Mouse (Mus musculus) midbrain, embryonic 11.5 days (tissue): ENCODE measurements around the gene Stoml1. TPM values are rescaled to one million over a fixed set of nuclear protein-coding genes. Genes with fewer than 3 reads are reported as not detected.

Source experiments
- ATAC-seq: fragments of 200-750 bp; cut with Nextera tagmentation; 2 replicates; pipeline ENCODE4 v1.8.0; 2017; ENCODE audit warnings: moderate TSS enrichment, moderate library complexity; ENCODE audit not compliant: low FRiP score
- DNase-seq: peaks from one replicate; pipeline ENCODE4 v3.0.0; 2015; ENCODE audit warnings: low spot score; ENCODE audit errors: missing footprints
- H3K27ac ChIP-seq: fragments of 300-500 bp; sonication (generic); 2 replicates; pipeline ENCODE4 v1.5.1; 2014; ENCODE audit warnings: low read depth, low read length
- H3K27me3 ChIP-seq: fragments of 300-500 bp; sonication (generic); 2 replicates; pipeline ENCODE4 v1.6.1; 2014; ENCODE audit warnings: mild to moderate bottlenecking, low read length, moderate library complexity, mixed read lengths; ENCODE audit not compliant: control insufficient read depth, insufficient read depth
- H3K36me3 ChIP-seq: fragments of 300-500 bp; sonication (generic); 2 replicates; pipeline ENCODE4 v1.6.1; 2014; ENCODE audit warnings: mild to moderate bottlenecking, low read length, moderate library complexity, mixed read lengths; ENCODE audit not compliant: control insufficient read depth, insufficient read depth
- H3K4me1 ChIP-seq: fragments of 300-500 bp; sonication (generic); 2 replicates; pipeline ENCODE4 v1.6.1; 2014; ENCODE audit warnings: low read length; ENCODE audit not compliant: control insufficient read depth, insufficient read depth
- H3K4me2 ChIP-seq: fragments of 300-500 bp; sonication (generic); 2 replicates; pipeline ENCODE4 v1.6.1; 2014; ENCODE audit warnings: mild to moderate bottlenecking, moderate library complexity
- H3K4me3 ChIP-seq: fragments of 300-500 bp; sonication (generic); 2 replicates; pipeline ENCODE4 v1.5.1; 2014; ENCODE audit warnings: low read depth, low read length
- H3K9ac ChIP-seq: fragments of 300-500 bp; sonication (generic); 2 replicates; pipeline ENCODE4 v1.6.1; 2014; ENCODE audit warnings: low read length
- H3K9me3 ChIP-seq: fragments of 300-500 bp; sonication (generic); 2 replicates; pipeline ENCODE4 v1.6.1; 2016; ENCODE audit warnings: low read length; ENCODE audit not compliant: control insufficient read depth
- WGBS: fragments of 180-500 bp; shearing (Covaris S2); extraction: QIAGEN DNeasy Blood & Tissue Kit; methylation state at CpG from one replicate; pipeline ENCODE4 v1.1.7; 2014; 5-methylcytosine and 5-hydroxymethylcytosine counted together
- polyA plus RNA-seq: library from polyadenylated mRNA; unstranded; fragments of >200 nt; fragmentation: Nextera tagmentation; extraction: Ambion mirVana; gene quantifications from 2 replicates; pipeline ENCODE4 v1.2.1, GENCODE M21; 2014

The Stoml1 gene
- polyA plus RNA-seq, 1 experiment from 2014 or later, result 29.7 TPM

- Histone ChIP-seq H3K4me3 (no peak overlapping the region), H3K4me1 (no peaks in the 10 kb centered on the region), H3K4me2 (no peak overlapping the region), H3K9me3 (no peaks in the 10 kb centered on the region), H3K27me3 (no peaks in the 10 kb centered on the region), H3K9ac (no peak overlapping the region), H3K36me3 (peaks cover 7% of the 10 kb centered on the region; the same call in 1 of the 2 replicates), H3K27ac (no peak overlapping the region)
- ATAC-seq (no peak), DNase-seq (no peak)
- WGBS, result 85% methylated on average over 5 of the region's 5 CpGs
These were observed 20.6 kb upstream of the Stoml1 start for GRCm38 (mm10) chr9:58232374-58232773.

DNA sequence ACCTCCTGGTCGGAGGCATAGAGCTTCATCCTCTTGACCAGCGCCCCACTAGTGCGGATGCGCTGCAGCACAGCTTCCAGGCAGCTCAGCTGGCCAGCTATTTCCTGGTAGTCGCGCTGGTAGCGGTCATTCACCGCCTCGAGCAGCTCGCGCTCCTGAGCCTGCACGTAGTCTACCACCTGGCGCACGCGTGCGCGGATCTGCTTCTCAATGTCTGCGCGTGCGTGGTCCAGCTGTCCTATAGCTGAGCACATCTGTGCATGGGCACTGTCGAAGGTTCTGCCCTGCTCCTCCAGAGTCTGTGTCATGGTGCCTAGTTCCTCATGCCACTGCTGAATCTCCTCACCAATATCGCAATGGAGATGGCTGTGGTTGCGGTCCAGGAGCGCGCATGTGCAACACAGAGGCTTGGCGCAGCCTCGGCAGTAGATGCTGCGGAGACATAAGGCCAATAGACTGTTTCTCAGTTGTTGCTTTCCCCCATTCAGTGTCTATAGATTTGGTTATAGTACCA lies 18.4 kb upstream of the Stoml1 start:
- 96% methylated on average over 28 of the region's 28 CpGs for WGBS
- Histone ChIP-seq H3K4me2 (no peak overlapping the region), H3K36me3 (peaks cover 3% of the 10 kb centered on the region; the same call in 1 of the 2 replicates), H3K4me1 (no peaks in the 10 kb centered on the region), H3K27ac (no peak overlapping the region), H3K4me3 (no peak overlapping the region), H3K9ac (no peak overlapping the region), H3K27me3 (no peaks in the 10 kb centered on the region), H3K9me3 (no peaks in the 10 kb centered on the region)
- DNase-seq (peak; percentile 44), ATAC-seq (no peak)

DNA sequence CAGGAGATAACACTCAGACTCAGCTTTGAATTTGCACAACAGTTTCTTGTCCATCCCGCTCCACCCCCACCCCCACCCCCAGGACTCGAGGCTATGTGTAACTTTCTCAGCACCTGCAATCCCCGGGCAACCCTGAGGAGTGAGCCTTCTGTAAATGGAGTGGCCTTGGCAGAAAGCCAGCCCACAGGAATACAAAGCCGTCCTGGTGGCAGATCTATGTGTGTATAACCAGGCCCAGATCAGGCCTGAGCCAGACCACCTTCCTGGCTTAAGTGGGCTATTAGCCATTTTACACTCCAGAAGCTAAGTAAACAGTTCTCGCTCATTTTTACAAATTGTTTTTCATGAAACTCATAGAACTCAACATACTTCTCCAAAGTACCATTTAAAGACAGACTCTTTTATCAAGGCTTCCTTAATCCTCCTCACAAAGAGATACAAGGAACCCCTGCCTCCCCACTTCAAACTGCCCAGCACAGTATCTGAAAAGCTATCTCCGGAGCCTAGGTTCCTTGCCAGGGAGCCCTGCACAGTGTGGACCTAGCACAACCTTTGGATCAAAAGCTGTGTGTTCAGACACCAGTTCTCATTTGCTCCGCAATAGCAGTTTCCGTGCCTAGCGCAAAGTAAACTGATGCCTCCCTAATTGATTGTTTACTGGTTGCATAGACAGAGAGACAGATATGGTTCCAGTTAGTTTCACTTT lies 11.0 kb upstream of the Stoml1 start:
- Histone ChIP-seq H3K9me3 (no peaks in the 10 kb centered on the region), H3K4me3 (no peak overlapping the region), H3K4me1 (no peaks in the 10 kb centered on the region), H3K36me3 (no peaks in the 10 kb centered on the region; the same call in 1 of the 2 replicates), H3K27me3 (no peaks in the 10 kb centered on the region), H3K9ac (no peak overlapping the region), H3K4me2 (no peak overlapping the region), H3K27ac (no peak overlapping the region)
- DNase-seq, result peak; percentile 74
- 61% methylated on average over 9 of the region's 9 CpGs for WGBS
- ATAC-seq, result no peak

DNA sequence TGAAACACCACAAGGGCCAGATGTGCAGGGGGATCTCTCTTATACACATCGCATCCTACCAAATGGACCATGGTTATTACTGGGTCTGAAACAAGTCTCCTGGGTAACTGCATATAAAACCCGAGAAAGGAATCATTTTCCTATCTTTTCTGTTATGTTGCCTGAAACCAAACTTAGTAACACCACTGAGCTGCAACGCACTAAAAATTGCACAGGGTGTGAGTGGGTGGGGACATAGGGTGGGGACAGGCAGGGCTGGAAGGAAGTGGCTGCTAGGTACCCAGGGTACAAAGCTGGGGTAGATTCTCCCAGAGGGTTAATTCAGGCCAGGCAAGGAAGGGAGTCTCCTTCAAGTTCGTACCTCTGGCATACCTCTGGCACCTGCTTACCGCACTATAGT lies 10.3 kb upstream of the Stoml1 start:
- no peak overlapping the region for H3K4me2 ChIP-seq
- no peaks in the 10 kb centered on the region; the same call in 1 of the 2 replicates for H3K36me3 ChIP-seq
- WGBS, result 95% methylated on average over 5 of the region's 5 CpGs
- peaks cover under 1% of the 10 kb centered on the region; the same call in 1 of the 2 replicates for H3K4me1 ChIP-seq
- no peaks in the 10 kb centered on the region for H3K27me3 ChIP-seq
- DNase-seq (no peak), ATAC-seq (no peak)
- H3K4me3 ChIP-seq, result no peak overlapping the region
- H3K27ac ChIP-seq, result no peak overlapping the region
- H3K9ac ChIP-seq, result no peak overlapping the region
- no peaks in the 10 kb centered on the region for H3K9me3 ChIP-seq

- Histone ChIP-seq H3K4me1 (peaks cover 6% of the 10 kb centered on the region; the same call in 1 of the 2 replicates), H3K9me3 (no peaks in the 10 kb centered on the region), H3K27ac (no peak overlapping the region), H3K4me3 (no peak overlapping the region), H3K27me3 (no peaks in the 10 kb centered on the region), H3K9ac (no peak overlapping the region), H3K4me2 (no peak overlapping the region), H3K36me3 (no peaks in the 10 kb centered on the region; the same call in 1 of the 2 replicates)
- ATAC-seq (no peak), DNase-seq (no peak)
- 93% methylated on average over 6 of the region's 6 CpGs for WGBS
These were observed 9.3 kb upstream of the Stoml1 start for GRCm38 (mm10) chr9:58243696-58244095.

- peaks cover 15% of the 10 kb centered on the region; the same call in 1 of the 2 replicates for H3K4me1 ChIP-seq
These were observed 6.8 kb upstream of the Stoml1 start for GRCm38 (mm10) chr9:58246083-58246591.

DNA sequence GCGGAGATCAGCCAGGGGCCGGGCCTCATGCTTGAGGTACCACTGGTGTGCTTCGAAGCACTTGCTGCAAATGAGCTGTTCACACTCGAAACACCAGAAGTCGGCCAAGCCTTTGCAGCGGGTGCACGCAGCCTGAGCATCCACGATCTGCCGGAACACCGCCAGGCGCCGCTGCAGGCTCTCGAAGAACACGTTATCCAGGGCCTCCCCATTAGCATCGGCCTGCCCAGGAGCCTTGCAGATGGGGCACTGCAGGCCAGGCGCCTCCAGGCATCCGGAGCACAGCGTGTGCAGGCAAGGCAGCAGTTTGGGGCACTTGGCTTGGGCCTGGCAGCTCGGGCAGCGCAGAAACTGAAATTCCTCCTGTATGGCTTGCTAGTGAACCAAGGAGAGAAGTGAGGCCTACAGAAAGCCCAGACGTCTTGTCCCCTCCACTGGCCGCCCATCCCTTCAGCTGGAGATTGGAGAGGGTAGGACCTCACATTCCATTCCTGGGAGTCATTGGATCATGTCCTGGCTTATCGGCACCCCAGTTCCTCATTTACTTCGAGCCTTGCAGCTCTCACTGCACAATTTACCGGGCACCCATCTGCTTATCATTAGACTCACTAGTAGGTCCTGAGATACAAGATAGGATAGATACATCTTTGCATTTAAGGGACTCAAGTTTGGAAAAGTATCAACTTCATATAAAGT lies 5.8 kb upstream of the Stoml1 start:
- ATAC-seq (peak; percentile 73), DNase-seq (peak; percentile 97)
- H3K36me3 ChIP-seq, result no peaks in the 10 kb centered on the region; the same call in 1 of the 2 replicates
- peak overlapping the region; percentile 41 for H3K9ac ChIP-seq
- H3K4me2 ChIP-seq, result peak overlapping the region; percentile 27
- WGBS, result 13% methylated on average over 25 of the region's 25 CpGs
- H3K27ac ChIP-seq, result no peak overlapping the region
- H3K9me3 ChIP-seq, result no peaks in the 10 kb centered on the region
- no peaks in the 10 kb centered on the region for H3K27me3 ChIP-seq
- 0 out of 2 replicates have a peak overlapping the region, but pooled peaks have one; percentile 15 for H3K4me3 ChIP-seq
- peaks cover 15% of the 10 kb centered on the region; the same call in 1 of the 2 replicates for H3K4me1 ChIP-seq

More at GRCm38 (mm10) chr9:58246083-58246591, 6.8 kb upstream of the Stoml1 start:
- Histone ChIP-seq H3K4me3 (no peak overlapping the region), H3K9ac (no peak overlapping the region), H3K4me2 (no peak overlapping the region), H3K9me3 (no peaks in the 10 kb centered on the region), H3K36me3 (no peaks in the 10 kb centered on the region; the same call in 1 of the 2 replicates), H3K27me3 (no peaks in the 10 kb centered on the region), H3K27ac (no peak overlapping the region)
- ATAC-seq, result no peak
- WGBS, result 74% methylated on average over 4 of the region's 4 CpGs
- peak; percentile 72 for DNase-seq

GRCm38 (mm10) chr9:58248746-58249413 lies 4.1 kb upstream of the Stoml1 start:
- 49% methylated on average over 7 of the region's 7 CpGs for whole genome bisulfite sequencing
- Histone ChIP-seq H3K36me3 (no peaks in the 10 kb centered on the region; the same call in 1 of the 2 replicates), H3K9ac (peak overlapping the region; percentile 78), H3K4me2 (peak overlapping the region; percentile 66), H3K27ac (no peak overlapping the region), H3K4me1 (peaks cover 19% of the 10 kb centered on the region), H3K27me3 (no peaks in the 10 kb centered on the region), H3K4me3 (peak overlapping the region; percentile 45), H3K9me3 (no peaks in the 10 kb centered on the region)
- ATAC-seq, result no peak
- DNase-seq, result peak; percentile 78
